Mouse (Mus musculus) left cerebral cortex, adult 9 months (tissue): ENCODE results near the gene Ncoa7.
"Not testable (repeated sequence)": the region's sequence is repeated elsewhere in the genome, so short reads cannot be mapped to it uniquely, and the experiment has no call there.

Source experiments
- DNase-seq, 2 experiments: peaks; one replicate each; pipeline ENCODE4 v3.0.0; 2022; ENCODE audit warnings: low spot score in 2 of 2

Gene Ncoa7

DNA sequence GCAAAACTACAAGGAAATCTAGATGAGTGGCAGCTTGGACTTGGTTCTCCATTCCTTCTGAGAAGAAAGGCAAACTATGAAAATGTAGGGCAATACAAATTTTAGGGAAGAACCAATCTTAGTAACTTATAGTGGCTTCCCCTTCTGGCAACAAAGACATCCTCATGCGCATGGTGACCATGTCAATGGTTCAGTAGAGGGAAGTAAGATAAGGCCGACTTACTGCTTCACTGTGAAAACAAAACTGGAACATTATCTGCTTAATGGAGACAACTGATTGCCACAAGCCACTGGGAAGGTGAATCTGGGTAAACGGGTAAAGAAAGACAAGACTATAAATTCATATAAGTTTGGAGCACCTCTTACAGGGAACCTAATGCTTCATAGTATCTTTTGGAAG is 128.3 kb downstream of the Ncoa7 start:
- no peak for DNase-seq

DNA sequence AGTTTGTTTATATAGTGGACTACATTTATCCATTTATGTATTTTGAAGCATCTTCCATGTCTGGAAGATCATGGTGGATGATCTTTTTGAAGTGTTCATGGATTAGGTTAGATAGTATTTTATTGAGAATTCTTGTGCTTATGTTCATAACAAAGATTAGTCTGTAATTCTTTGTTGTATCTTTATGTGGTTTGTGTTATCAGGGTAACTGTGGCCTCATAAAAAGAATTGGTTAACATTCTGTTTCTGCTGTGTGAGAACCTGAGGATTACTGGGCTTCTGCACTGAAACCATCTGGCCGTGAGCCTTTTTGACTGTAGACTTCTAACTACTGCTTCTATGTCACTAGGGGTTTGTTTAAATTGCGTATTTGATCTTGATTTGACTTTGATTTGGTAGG is 136.5 kb downstream of the Ncoa7 start:
- DNase-seq = no peak

DNA sequence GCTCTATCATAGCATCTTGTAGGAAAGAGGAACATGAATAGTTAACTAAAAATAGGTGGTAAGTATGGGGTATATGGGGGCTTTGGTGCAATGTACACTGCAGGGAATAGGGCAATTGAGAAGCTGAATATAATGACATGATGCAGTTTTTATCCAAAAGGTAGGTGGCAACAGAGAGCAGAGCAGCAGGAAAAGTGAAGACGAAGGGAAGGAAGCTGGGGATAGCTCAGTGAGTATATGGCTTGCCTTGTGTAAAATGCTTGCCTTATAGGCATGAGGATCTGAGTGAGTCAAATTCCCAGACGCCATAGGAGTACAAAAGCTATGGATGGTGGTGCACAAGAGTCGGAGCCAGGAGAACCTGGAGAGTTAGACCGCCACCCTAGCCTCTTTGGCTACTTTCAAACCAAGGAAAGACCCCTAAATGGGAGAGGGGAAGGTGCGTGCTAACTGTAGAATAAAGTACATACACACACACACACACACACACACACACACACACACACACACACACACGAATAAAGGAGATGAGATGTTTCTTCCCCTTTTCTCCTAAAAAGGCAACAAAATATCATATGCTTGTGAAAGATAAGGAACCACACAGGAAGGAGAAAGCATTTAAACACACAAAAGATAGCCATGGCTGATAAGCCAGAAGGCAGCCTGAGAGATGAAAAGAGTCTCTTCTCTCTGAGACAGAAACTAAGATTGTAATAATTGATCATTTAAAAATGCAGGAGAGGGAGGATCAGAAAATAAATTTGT is 142.4 kb downstream of the Ncoa7 start:
- DNase-seq = peak in 1 of 2 experiments; percentile 9

- DNase-seq = no peak
These were observed 147.5 kb downstream of the Ncoa7 start for GRCm38 (mm10) chr10:30655655-30656054.

- DNase-seq = no peak
These were observed 155.4 kb downstream of the Ncoa7 start for GRCm38 (mm10) chr10:30647681-30648080.

GRCm38 (mm10) chr10:30638216-30638615 is 164.9 kb downstream of the Ncoa7 start:
- no peak for DNase-seq

- DNase-seq = not testable (repeated sequence)
These were observed 166.5 kb downstream of the Ncoa7 start for GRCm38 (mm10) chr10:30636474-30637154.

DNA sequence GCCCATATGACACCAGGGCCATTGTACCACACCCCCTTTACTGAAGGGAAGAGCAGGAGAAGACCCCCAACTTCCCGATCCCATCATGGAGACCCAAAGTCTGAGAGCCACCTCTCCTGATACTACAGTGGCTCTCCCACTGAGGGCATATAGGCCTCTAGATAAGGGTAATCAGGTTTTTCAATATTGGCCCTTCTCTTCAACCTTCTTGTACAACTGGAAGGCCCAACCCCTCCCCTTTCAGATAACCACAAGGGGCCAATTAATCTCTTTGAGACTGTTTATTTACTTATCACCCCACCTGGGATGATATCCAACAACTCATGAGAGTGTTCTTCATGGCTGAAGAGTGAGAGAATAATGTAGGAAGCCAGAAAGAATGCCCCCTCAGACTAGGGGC is 170.4 kb downstream of the Ncoa7 start:
- DNase-seq = no peak

DNA sequence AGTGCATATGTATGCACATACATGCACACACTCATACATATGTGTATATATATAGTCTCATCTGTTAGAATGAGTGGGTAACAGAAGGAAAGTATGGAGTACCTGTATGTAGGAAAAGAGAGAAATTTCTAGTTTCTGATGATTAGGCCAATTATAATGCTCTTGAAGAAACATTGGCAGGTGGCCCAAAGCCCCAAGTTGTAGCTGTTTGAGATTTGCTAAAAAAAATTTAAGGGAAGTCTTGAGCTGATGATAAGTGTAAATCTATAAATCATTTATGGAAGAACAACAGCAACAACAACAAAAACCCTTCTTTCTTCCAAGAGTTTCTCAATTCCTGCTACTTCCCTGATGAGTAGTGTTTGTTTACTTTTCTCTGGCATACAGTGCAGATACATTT is 173.1 kb downstream of the Ncoa7 start:
- DNase-seq = no peak

DNA sequence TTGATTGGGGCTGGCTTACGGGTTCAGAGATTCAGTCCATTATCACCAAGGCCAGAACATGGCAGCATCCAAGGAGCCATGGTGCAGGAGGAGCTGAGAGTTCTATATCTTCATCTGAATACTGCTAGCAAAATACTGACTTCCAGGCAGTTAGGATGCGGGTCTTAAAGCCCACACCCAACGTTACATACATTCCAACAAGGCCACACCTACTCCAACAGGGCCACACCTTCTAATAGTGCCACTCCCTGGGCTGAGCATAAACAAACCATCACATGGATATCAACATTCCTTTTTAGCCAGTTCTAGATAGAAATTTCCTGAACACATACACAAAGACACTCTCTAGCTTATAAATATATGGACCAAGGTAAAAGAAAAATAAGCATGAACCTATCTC is 173.6 kb downstream of the Ncoa7 start, which contains the start of gene Hint3:
TSS of gene Hint3 (minus strand) at position 120 of the 400 bp plus-strand sequence.
- DNase-seq = no peak

GRCm38 (mm10) chr10:30628444-30628843 is 174.7 kb downstream of the Ncoa7 start:
- not testable (repeated sequence) for DNase-seq

DNA sequence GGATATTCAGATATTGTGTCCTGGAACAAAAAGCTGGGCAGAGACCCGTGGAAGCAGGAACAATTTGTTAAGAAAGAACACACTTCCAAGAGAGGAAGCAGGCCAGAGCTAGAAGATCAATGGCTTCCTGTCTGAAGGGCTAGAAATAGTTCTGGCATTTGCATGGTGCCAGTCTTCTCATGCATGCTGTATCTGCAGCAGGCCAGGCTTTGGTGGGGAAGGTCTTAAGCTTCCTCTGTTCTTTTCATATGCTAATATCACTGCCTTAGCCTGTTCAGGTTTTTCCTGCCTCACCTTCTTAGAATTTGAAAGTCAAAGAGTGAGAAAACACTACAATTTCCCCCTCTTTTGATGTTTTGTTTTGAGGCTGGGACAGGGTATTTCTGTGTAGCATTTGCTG is 175.6 kb downstream of the Ncoa7 start:
- DNase-seq = no peak

- no peak for DNase-seq
These were observed 178.7 kb downstream of the Ncoa7 start for GRCm38 (mm10) chr10:30624161-30625019.

DNA sequence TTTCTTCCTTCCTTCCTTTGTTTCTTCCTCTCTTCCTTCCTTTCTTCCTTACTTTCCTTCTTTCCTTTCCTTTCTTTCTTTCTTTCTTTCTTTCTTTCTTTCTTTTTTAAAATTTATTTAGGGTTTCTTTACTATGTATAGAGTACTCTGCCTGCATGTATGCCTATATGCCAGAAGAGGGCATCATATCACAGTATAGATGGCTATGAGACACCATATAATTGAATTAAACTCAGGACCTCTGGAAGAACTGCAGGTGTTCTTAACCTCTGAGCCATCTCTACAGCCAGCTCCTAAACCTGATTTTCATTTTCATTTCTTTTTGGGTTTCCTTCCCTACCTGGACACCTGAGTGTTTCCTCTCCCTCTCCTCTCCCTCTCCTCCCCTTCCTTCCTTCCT is 180.2 kb downstream of the Ncoa7 start:
- no peak for DNase-seq

DNA sequence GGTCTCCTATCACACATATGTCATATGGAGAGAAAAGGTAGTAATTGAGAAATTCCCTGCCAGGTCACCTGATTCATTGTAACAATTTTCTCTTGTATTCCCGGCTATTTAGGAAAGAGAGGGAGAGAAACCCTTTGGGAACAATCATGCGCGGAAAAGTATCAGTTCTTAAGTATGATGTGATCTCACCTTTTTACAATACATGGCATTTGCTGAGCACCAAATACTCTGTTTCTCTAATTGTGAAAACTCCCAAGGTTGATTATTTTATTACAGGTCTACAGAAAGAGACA is 184.3 kb downstream of the Ncoa7 start:
- DNase-seq = no peak

GRCm38 (mm10) chr10:30618091-30618917 is 184.8 kb downstream of the Ncoa7 start:
- peak; percentile 98 to 99 for DNase-seq

DNA sequence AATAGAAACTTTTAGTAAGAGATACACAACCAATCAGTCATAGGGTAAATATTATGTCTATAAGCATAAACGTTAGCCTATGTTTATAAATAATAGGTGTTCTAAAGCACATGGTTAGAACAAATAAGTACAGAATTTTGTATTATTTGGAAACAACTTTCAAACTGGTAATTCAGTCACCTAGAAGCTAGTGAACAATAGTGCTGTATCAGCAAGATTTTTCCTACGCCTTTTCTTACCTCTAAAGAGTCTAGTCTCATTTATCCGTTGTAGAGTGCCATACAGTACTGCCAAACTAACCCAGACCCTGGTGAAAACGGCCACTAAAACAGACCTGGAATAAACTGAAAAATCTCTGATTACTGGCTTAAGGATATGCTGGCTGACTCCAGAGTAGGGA is 190.1 kb downstream of the Ncoa7 start:
- no peak for DNase-seq

- no peak for DNase-seq
These were observed 193.5 kb downstream of the Ncoa7 start for GRCm38 (mm10) chr10:30609614-30610013.

- DNase-seq = no peak
These were observed 195.0 kb downstream of the Ncoa7 start for GRCm38 (mm10) chr10:30608109-30608508.

DNA sequence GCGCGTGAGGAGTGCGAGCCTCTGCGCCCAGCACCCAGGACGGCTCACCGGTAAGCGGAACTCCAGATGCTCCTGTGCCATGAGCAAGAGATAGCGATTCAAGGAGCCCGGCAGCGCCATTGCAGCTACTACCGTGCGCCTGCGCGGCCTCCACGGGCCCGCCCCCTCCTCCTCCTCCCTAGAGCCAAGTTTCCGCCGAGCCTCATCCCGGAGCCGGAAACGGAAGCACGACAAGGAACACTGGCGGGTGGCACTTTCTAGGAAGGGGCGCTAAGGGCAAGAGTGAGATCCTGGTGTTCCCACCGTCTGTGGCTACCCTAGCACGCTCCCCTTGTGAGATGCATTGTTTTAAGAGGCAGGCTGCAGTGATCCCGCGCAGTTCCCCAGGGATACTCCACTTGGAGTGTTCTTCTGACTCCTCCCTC is 202.6 kb downstream of the Ncoa7 start, which contains the start of gene Trmt11:
TSS of gene Trmt11 (minus strand) at position 208 of the 425 bp plus-strand sequence.
- peak; percentile 71 to 89 for DNase-seq

DNA sequence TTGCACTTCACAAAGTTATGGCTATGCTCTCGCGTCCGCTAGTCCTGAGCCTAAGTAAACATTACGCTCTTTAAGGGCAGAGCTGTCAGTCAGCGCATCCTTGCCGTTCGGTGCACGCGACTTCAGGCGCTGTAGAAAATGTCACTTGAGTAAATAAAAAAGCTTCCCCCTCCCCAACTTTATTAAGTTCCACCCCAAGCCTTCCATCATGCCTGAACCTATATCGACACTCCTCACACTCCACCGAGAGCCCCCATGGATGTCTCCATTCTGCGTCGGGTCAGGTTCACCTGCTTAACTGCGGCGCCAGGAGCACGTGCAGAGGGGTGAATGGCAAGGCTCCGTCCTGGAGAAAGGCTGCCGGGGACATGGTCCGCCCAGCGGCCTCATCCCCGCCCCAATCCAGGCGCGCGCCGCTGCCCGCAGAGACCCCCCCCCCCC is 203.0 kb downstream of the Ncoa7 start:
- DNase-seq = no peak
